Mouse (Mus musculus) midbrain, embryonic 15.5 days (tissue): ENCODE results near the gene Zfp445. TPM values are rescaled to one million over a fixed set of nuclear protein-coding genes. Genes with fewer than 3 reads are reported as not detected.

Source experiments
- ATAC-seq: fragments of 200-750 bp; cut with Nextera tagmentation; replicated peaks from 2 replicates; pipeline ENCODE4 v1.8.0; 2017; ENCODE audit warnings: moderate TSS enrichment
- H3K27ac ChIP-seq: fragments of 300-500 bp; sonication (generic); 2 replicates; pipeline ENCODE4 v1.5.1; 2015; ENCODE audit warnings: mild to moderate bottlenecking, inconsistent platforms
- H3K27me3 ChIP-seq: fragments of 300-500 bp; sonication (generic); replicated peaks from 2 replicates; pipeline ENCODE4 v1.6.1; 2015; ENCODE audit warnings: inconsistent platforms
- H3K36me3 ChIP-seq: fragments of 300-500 bp; sonication (generic); replicated peaks from 2 replicates; pipeline ENCODE4 v1.6.1; 2015; ENCODE audit warnings: inconsistent platforms
- H3K4me1 ChIP-seq: fragments of 300-500 bp; sonication (generic); 2 replicates; pipeline ENCODE4 v1.6.1; 2015; ENCODE audit warnings: inconsistent platforms
- H3K4me2 ChIP-seq: fragments of 300-500 bp; sonication (generic); 2 replicates; pipeline ENCODE4 v1.6.1; 2015; ENCODE audit warnings: inconsistent platforms, mild to moderate bottlenecking, moderate library complexity
- H3K4me3 ChIP-seq: fragments of 300-500 bp; sonication (generic); 2 replicates; pipeline ENCODE4 v1.5.1; 2015; ENCODE audit warnings: mild to moderate bottlenecking, inconsistent platforms
- H3K9ac ChIP-seq: fragments of 300-500 bp; sonication (generic); 2 replicates; pipeline ENCODE4 v1.6.1; 2015; ENCODE audit warnings: mild to moderate bottlenecking, inconsistent platforms
- H3K9me3 ChIP-seq: fragments of 300-500 bp; sonication (generic); 2 replicates; pipeline ENCODE4 v1.6.1; 2016; ENCODE audit warnings: inconsistent platforms
- WGBS: fragments of 180-500 bp; shearing (Covaris S2); methylation state at CpG from one replicate; pipeline ENCODE4 v1.1.7; 2015; ENCODE audit warnings: mixed read lengths; 5-methylcytosine and 5-hydroxymethylcytosine counted together
- polyA plus RNA-seq: library from polyadenylated mRNA; unstranded; fragments of >200 nt; fragmentation: Nextera tagmentation; extraction: Ambion mirVana; gene quantifications from 2 replicates; pipeline ENCODE4 v1.2.1, GENCODE M21; 2015

Zfp445 gene
- polyA plus RNA-seq, 1 experiment from 2014 or later, result 130 TPM

DNA sequence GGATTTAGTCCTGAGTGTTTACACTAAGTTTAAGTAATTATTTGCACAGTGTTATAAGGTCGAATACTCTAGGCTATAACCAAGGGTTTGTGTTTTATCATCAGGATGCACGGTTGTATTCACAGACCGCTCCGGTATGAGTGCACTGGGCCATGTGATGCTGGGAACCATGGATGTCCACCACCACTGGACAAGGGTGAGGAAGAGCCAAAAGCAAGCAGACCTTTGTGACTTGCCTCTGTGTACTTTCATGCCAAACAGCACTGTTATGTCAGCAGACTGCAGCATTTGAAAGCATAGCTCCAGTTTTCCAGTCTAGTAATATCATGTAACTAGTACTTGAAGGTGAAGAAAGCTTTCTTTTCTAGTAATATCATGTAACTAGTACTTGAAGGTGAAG, 39.1 kb downstream of the Zfp445 start:
- Histone ChIP-seq H3K27me3 (no peaks in the 10 kb centered on the region), H3K4me2 (no peak overlapping the region), H3K9me3 (no peaks in the 10 kb centered on the region), H3K9ac (no peak overlapping the region), H3K4me1 (no peaks in the 10 kb centered on the region), H3K36me3 (peaks cover 42% of the 10 kb centered on the region), H3K4me3 (no peak overlapping the region), H3K27ac (no peak overlapping the region)
- 94% methylated on average over 4 of the region's 4 CpGs for WGBS
- ATAC-seq, result no peak

- Histone ChIP-seq H3K27ac (no peak overlapping the region), H3K4me1 (no peaks in the 10 kb centered on the region), H3K9ac (no peak overlapping the region), H3K4me2 (no peak overlapping the region), H3K36me3 (peaks cover 50% of the 10 kb centered on the region), H3K4me3 (no peak overlapping the region), H3K9me3 (no peaks in the 10 kb centered on the region), H3K27me3 (no peaks in the 10 kb centered on the region)
- no peak for ATAC-seq
- 86% methylated on average over 5 of the region's 5 CpGs for WGBS
Measured at GRCm38 (mm10) chr9:122823374-122824017, 42.3 kb downstream of the Zfp445 start.

DNA sequence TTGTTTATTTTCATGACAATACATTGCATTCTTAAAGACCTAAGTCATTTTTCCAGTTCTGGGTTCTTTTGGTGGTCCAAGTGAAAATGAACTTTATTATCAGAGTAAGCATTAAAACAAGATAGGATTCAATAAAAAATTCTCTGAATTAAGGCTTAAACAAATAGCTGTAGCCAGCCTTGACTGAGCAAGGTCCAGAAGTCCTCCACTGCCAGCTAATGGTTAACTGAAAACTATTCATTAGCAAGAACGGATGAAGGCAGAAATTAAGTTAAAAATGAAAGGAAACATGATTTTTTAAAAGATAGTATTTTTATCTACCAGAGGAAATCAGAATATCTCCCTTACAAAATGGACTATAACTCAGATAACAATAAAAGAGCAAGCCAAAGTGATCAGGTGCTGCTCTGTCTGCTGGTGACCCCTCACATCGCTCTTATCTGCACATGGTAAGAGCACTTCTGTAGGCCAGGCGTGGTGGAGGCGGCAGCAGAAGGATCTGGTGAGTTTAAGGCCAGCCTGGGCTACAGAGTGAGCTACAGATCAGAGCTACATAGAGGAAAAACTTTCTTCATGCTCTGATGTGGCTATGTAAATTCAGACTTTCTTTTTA, 50.5 kb downstream of the Zfp445 start:
- Histone ChIP-seq H3K4me3 (no peak overlapping the region), H3K4me2 (no peak overlapping the region), H3K9me3 (no peaks in the 10 kb centered on the region), H3K27me3 (no peaks in the 10 kb centered on the region), H3K4me1 (no peaks in the 10 kb centered on the region), H3K27ac (no peak overlapping the region), H3K36me3 (peaks cover 19% of the 10 kb centered on the region), H3K9ac (no peak overlapping the region)
- no peak for ATAC-seq
- 93% methylated on average over 4 of the region's 4 CpGs for WGBS

GRCm38 (mm10) chr9:122814775-122815174, 51.0 kb downstream of the Zfp445 start:
- no peak for ATAC-seq
- peaks cover 16% of the 10 kb centered on the region; the same call in 1 of the 2 replicates for H3K36me3 ChIP-seq
- H3K27me3 ChIP-seq, result no peaks in the 10 kb centered on the region
- no peak overlapping the region for H3K27ac ChIP-seq
- H3K9ac ChIP-seq, result no peak overlapping the region
- no peak overlapping the region for H3K4me3 ChIP-seq
- no peak overlapping the region for H3K4me2 ChIP-seq
- H3K9me3 ChIP-seq, result no peaks in the 10 kb centered on the region
- 97% methylated on average over 2 of the region's 2 CpGs for WGBS
- H3K4me1 ChIP-seq, result no peaks in the 10 kb centered on the region

DNA sequence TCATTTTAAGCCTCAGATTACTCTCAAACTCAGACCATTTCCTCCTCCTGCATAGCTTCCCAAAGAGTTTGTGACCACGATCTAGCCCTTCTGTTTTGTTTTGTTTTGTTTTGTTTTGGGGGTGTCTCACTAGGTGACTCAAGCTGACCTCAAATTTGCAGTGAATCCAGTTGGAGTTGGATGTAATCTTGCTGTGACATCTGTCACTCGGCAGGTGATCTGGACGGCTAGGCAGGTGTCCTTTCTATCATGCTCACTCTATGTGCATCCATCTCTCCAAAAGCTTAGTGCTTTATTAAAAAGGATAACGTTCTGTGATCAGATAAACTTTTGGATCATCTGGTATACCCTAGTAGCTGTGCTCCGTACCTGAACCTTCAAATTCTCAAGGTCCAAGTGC, 53.4 kb downstream of the Zfp445 start:
- Histone ChIP-seq H3K27me3 (no peaks in the 10 kb centered on the region), H3K36me3 (peaks cover 12% of the 10 kb centered on the region; the same call in 1 of the 2 replicates), H3K27ac (no peak overlapping the region), H3K9me3 (no peaks in the 10 kb centered on the region), H3K4me2 (no peak overlapping the region), H3K4me1 (no peaks in the 10 kb centered on the region), H3K9ac (no peak overlapping the region), H3K4me3 (no peak overlapping the region)
- 91% methylated on average over 5 of the region's 5 CpGs for WGBS
- ATAC-seq, result no peak

DNA sequence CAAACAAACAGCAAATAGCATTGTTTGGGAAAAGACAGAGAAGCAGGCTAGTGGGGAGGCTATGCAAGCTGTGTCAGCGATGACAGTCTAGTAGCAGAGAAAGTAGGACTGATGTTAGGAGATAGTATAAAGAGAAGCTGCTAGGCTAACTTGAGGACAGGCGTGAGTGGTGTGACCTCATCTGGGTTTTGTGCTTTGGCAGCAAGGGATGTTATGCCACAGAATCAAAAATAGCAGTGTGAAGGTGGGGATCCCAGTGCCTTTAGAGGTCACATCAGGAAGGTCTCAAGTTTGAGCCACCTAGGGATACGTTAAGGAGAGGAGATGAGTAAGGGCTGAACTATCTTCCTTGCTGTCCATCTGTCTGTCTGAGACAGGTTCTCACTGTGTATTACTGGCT, 55.6 kb downstream of the Zfp445 start:
- no peak overlapping the region for H3K9ac ChIP-seq
- no peak for ATAC-seq
- H3K27ac ChIP-seq, result no peak overlapping the region
- H3K9me3 ChIP-seq, result no peaks in the 10 kb centered on the region
- WGBS, result 90% methylated on average over 3 of the region's 3 CpGs
- H3K27me3 ChIP-seq, result no peaks in the 10 kb centered on the region
- H3K4me2 ChIP-seq, result no peak overlapping the region
- H3K36me3 ChIP-seq, result peaks cover 10% of the 10 kb centered on the region; the same call in 1 of the 2 replicates
- H3K4me3 ChIP-seq, result no peak overlapping the region
- H3K4me1 ChIP-seq, result peaks cover 12% of the 10 kb centered on the region

DNA sequence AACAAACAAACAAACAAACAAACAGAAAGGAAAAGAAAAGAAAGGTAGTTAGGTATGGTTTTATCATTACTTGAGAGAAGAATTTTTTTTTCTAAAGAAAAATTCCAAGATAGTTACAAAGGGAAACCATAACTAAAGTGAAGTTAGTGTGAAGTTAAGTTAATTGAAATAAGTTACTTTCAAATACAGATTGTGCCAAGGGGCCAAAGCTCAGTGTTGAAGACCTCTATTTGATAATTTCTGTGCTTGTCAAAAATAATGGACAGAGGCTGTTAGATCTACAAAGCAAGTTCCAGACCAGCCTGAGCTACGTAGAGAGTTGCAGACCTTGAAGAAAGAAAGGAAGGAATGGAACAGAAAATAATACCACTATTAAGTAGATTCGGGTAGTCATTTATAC, 58.6 kb downstream of the Zfp445 start:
- no peak for ATAC-seq
- H3K27ac ChIP-seq, result no peak overlapping the region
- H3K9ac ChIP-seq, result no peak overlapping the region
- no peak overlapping the region for H3K4me3 ChIP-seq
- no peak overlapping the region for H3K4me2 ChIP-seq
- 91% methylated on average over 2 of the region's 2 CpGs for WGBS
- H3K9me3 ChIP-seq, result no peaks in the 10 kb centered on the region
- H3K36me3 ChIP-seq, result no peaks in the 10 kb centered on the region; the same call in 1 of the 2 replicates
- H3K4me1 ChIP-seq, result peaks cover 17% of the 10 kb centered on the region
- H3K27me3 ChIP-seq, result no peaks in the 10 kb centered on the region

GRCm38 (mm10) chr9:122805845-122806341, 59.9 kb downstream of the Zfp445 start:
- H3K36me3 ChIP-seq, result no peaks in the 10 kb centered on the region; the same call in 1 of the 2 replicates
- 13% methylated on average over 10 of the region's 10 CpGs for WGBS
- peak overlapping the region; percentile 96 for H3K4me2 ChIP-seq
- H3K9me3 ChIP-seq, result no peaks in the 10 kb centered on the region
- H3K27me3 ChIP-seq, result no peaks in the 10 kb centered on the region
- peak overlapping the region; percentile 96 for H3K27ac ChIP-seq
- peak overlapping the region; percentile 86 for H3K9ac ChIP-seq
- peaks cover 17% of the 10 kb centered on the region for H3K4me1 ChIP-seq
- no peak for ATAC-seq
- peak overlapping the region; percentile 75 for H3K4me3 ChIP-seq

DNA sequence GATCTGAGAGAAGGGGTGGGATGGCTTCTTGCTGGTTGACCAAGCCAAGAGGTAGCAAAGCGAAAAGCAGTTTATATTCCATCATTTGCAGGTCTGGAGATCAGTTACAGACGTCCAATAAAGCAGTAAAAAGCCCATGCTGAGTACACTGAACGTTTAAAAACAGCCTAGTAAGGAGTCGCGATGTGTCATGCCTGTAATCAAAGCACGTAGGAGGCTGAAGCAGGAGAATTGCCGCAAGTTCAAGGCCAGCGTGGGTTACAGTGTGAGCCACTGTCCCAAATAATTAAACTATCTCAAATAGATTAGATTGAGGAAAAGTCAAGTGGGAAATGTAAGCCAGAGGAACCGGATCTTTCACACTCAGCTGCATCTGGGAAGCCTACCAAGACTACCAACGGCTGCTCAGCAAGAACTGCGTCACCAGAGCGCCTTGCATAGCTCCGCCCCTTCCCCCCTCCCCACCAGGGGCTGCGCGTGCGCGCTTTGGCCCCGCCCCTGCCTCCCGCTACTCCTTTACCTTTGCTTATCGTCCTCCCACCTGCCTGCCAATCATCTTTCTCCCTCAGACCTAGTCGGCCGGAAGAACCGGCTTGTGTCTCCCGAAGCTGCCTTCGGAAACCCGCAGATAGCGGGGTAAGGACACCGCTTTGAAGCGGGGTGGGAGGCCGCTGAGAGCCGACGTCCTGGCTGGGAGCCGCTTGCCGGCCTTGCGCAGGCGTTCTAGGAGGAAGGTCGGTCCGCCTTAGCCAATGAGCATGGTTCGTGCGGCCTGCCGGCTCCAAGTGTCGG, 60.6 kb downstream of the Zfp445 start, which contains the start of gene Tcaim:
Gene Tcaim (plus strand): TSS at position 487 of the 792 bp plus-strand sequence.
- H3K9ac ChIP-seq, result peak within 1 kb of the TSS; percentile 86
- H3K4me3 ChIP-seq, result peak within 1 kb of the TSS; percentile 75
- no peaks in the 10 kb centered on the region; the same call in 1 of the 2 replicates for H3K36me3 ChIP-seq
- H3K9me3 ChIP-seq, result no peaks in the 10 kb centered on the region
- H3K27me3 ChIP-seq, result no peaks in the 10 kb centered on the region; the same call in 1 of the 2 replicates
- peak within 1 kb of the TSS; percentile 96 for H3K4me2 ChIP-seq
- WGBS, result 7% methylated on average over 42 of the region's 42 CpGs
- peaks cover 17% of the 10 kb centered on the region for H3K4me1 ChIP-seq
- H3K27ac ChIP-seq, result peak within 1 kb of the TSS; percentile 96
- ATAC-seq, result peak; percentile 99

Other genes starting within 250 kb of the Zfp445 start
- not detected in 2 replicates for gene Topaz1, start 118.7 kb downstream of the Zfp445 start, polyA plus RNA-seq
- 9.1 and 9.3 TPM in 2 replicates for gene Tcaim, start 60.5 kb downstream of the Zfp445 start, polyA plus RNA-seq
- 0.40 and 0.82 TPM in 2 replicates for gene Gm35549, start 22.0 kb downstream of the Zfp445 start, polyA plus RNA-seq
- 5.0 and 5.1 TPM in 2 replicates for gene Zkscan7, start 19.7 kb upstream of the Zfp445 start, polyA plus RNA-seq
- gene Zfp105, start 57.1 kb upstream of the Zfp445 start, polyA plus RNA-seq, result 21.2 and 22.1 TPM in 2 replicates
- gene 1110059G10Rik, start 85.0 kb upstream of the Zfp445 start, polyA plus RNA-seq, result 23.9 and 27.4 TPM in 2 replicates
- 9.8 and 12.1 TPM in 2 replicates for gene Kif15, start 85.0 kb upstream of the Zfp445 start, polyA plus RNA-seq
- 29.7 and 29.9 TPM in 2 replicates for gene Tmem42, start 155.3 kb upstream of the Zfp445 start, polyA plus RNA-seq
- 0.83 and 0.97 TPM in 2 replicates for gene Tgm4, start 168.7 kb upstream of the Zfp445 start, polyA plus RNA-seq
- gene Zdhhc3, start 247.2 kb upstream of the Zfp445 start, polyA plus RNA-seq, result 86.6 and 88.5 TPM in 2 replicates
- gene Exosc7, start 247.2 kb upstream of the Zfp445 start, polyA plus RNA-seq, result 80.1 and 83.7 TPM in 2 replicates